Mouse (Mus musculus) G1E (cell line): ENCODE data around the gene Phf1. TPM values are rescaled to one million over a fixed set of nuclear protein-coding genes. Genes with fewer than 3 reads are reported as not detected.

ENCODE experiments used
- ATAC-seq: 2 replicates; pipeline ENCODE4 v1.8.0; 2016; ENCODE audit warnings: mild to moderate bottlenecking; ENCODE audit not compliant: insufficient number of reproducible peaks, poor library complexity, low FRiP score, severe bottlenecking; ENCODE audit errors: extremely low read depth
- DNase-seq: peaks from one replicate; pipeline ENCODE4 v3.0.0; 2012; ENCODE audit warnings: low spot score
- H3K27me3 ChIP-seq: 2 replicates; pipeline ENCODE4 v1.6.1; 2012; ENCODE audit warnings: mild to moderate bottlenecking, low read length, inconsistent platforms; ENCODE audit not compliant: insufficient read depth
- H3K36me3 ChIP-seq: replicated peaks from 2 replicates; pipeline ENCODE3; 2012; ENCODE audit warnings: mild to moderate bottlenecking, inconsistent platforms
- H3K4me1 ChIP-seq: 2 replicates; pipeline ENCODE4 v1.6.1; 2012; ENCODE audit warnings: low read depth, low read length, inconsistent platforms, mixed read lengths; ENCODE audit not compliant: insufficient read depth
- H3K4me3 ChIP-seq: 2 replicates; pipeline ENCODE4 v1.5.1; 2012; ENCODE audit warnings: low read depth, mild to moderate bottlenecking, inconsistent platforms, low read length, moderate library complexity, mixed read lengths
- H3K9me3 ChIP-seq: replicated peaks from 2 replicates; pipeline ENCODE4 v1.6.1; 2012; ENCODE audit warnings: inconsistent platforms
- CTCF ChIP-seq: IDR thresholded peaks from 2 replicates; pipeline ENCODE4 v1.5.1; 2012; ENCODE audit warnings: low read depth, low read length, inconsistent platforms, mixed read lengths
- GATA1 ChIP-seq: IDR thresholded peaks from 2 replicates; pipeline ENCODE4 v1.6.1; 2012; ENCODE audit warnings: borderline replicate concordance, low read length, inconsistent platforms, mixed read lengths
- GATA2 ChIP-seq: IDR thresholded peaks from 2 replicates; pipeline ENCODE4 v1.6.1; 2012; ENCODE audit warnings: low read depth, low read length, inconsistent platforms, borderline replicate concordance
- POLR2AphosphoS5 ChIP-seq: IDR thresholded peaks from 2 replicates; pipeline ENCODE4 v1.6.1; 2012; ENCODE audit warnings: low read depth, low read length, inconsistent platforms; ENCODE audit not compliant: insufficient replicate concordance
- TAL1 ChIP-seq: conservative IDR thresholded peaks from 2 replicates; pipeline ENCODE4 v1.6.1; 2012; ENCODE audit warnings: low read depth, low read length, inconsistent platforms, mixed read lengths
- polyA plus RNA-seq: library from polyadenylated mRNA; stranded (reverse); fragments of >175 nt; gene quantifications from 2 replicates; pipeline ENCODE4 v1.2.3, GENCODE M21; 2012
- total RNA-seq, 2 experiments: library from RNA; stranded (forward) in 1 of 2; stranded (reverse) in 1 of 2; fragments of 200-1000 nt in 1 of 2; fragments of >200 nt in 1 of 2; fragmentation: Nextera tagmentation in 1 of 2; gene quantifications; 2 replicates each; pipeline ENCODE4 v1.2.3; 2014 to 2017

The Phf1 gene
- total and polyA plus RNA-seq, 3 experiments, result 7.3 to 21.6 (median 8.4) TPM

DNA sequence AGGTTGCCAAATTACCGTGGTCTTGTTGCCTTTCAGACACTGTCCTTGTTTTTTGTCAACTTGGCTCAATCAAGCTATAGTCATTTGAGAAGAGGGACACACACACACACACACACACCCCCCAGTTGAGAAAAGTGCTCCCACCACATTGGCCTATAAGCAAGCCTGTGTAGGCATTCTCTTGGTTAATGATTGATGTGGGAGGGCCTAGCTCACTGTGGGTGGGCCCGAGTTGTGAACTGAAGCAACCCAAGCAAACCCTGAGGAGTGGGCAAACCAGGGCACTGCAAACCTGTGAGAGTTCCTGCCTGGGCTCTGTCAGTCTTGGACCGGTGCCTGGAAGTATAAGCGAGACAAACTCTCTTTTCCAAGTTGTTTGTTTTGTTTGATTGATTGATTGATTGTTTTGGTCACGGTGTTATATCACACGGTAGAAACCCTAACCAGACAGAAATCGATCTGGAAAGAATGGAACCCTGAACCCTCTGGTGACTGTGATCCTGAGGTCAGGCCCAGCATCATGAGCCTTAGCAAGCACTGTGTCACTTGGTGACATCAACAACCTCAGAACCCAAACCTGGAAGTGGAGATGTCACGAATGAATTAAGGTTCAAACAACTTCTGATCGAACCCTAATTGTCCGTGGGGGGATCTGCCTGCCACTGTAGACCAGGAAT lies 52.8 kb downstream of the Phf1 start:
- no peak overlapping the region for H3K4me3 ChIP-seq
- TF ChIP-seq TAL1 (no peak), GATA2 (no peak), CTCF (no peak), GATA1 (no peak), POLR2AphosphoS5 (no peak)
- H3K36me3 ChIP-seq, result peaks cover 11% of the 10 kb centered on the region
- no peak for DNase-seq
- no peaks in the 10 kb centered on the region for H3K9me3 ChIP-seq
- H3K4me1 ChIP-seq, result peaks cover 5% of the 10 kb centered on the region
- H3K27me3 ChIP-seq, result 0 out of 2 replicates have a peak, but pooled peaks cover 4% of the 10 kb centered on the region
- no peak for ATAC-seq

Other genes with a start within 250 kb of the Phf1 start
- 66.3 and 72.2 TPM in 2 replicates for gene Crebrf, start 217.4 kb upstream of the Phf1 start, total RNA-seq (2014; fragmentation: Nextera tagmentation)
- gene Crebrf, start 217.4 kb upstream of the Phf1 start, total RNA-seq (2017), result 49.4 and 51.3 TPM in 2 replicates
- gene Crebrf, start 217.4 kb upstream of the Phf1 start, polyA plus RNA-seq, result 1.6 TPM in 2 replicates
- 42.2 and 45.0 TPM in 2 replicates for gene Bnip1, start 152.0 kb upstream of the Phf1 start, total RNA-seq (2014; fragmentation: Nextera tagmentation)
- gene Bnip1, start 152.0 kb upstream of the Phf1 start, total RNA-seq (2017), result 55.9 and 58.0 TPM in 2 replicates
- 32.1 TPM in 2 replicates for gene Bnip1, start 152.0 kb upstream of the Phf1 start, polyA plus RNA-seq
- gene Nkx2-5, start 88.0 kb upstream of the Phf1 start, total RNA-seq (2014; fragmentation: Nextera tagmentation), result not detected in 2 replicates
- gene Nkx2-5, start 88.0 kb upstream of the Phf1 start, total RNA-seq (2017), result not detected in 2 replicates
- gene Nkx2-5, start 88.0 kb upstream of the Phf1 start, polyA plus RNA-seq, result not detected in 2 replicates
- 17.1 and 23.0 TPM in 2 replicates for gene Kifc5b, start 16.0 kb upstream of the Phf1 start, total RNA-seq (2014; fragmentation: Nextera tagmentation)
- 15.0 and 15.7 TPM in 2 replicates for gene Kifc5b, start 16.0 kb upstream of the Phf1 start, total RNA-seq (2017)
- gene Kifc5b, start 16.0 kb upstream of the Phf1 start, polyA plus RNA-seq, result 30.1 and 36.1 TPM in 2 replicates
- 319 and 371 TPM in 2 replicates for gene Cuta, start 6.5 kb downstream of the Phf1 start, total RNA-seq (2014; fragmentation: Nextera tagmentation)
- 182 and 190 TPM in 2 replicates for gene Cuta, start 6.5 kb downstream of the Phf1 start, total RNA-seq (2017)
- 526 and 563 TPM in 2 replicates for gene Cuta, start 6.5 kb downstream of the Phf1 start, polyA plus RNA-seq
- 88.0 and 117 TPM in 2 replicates for gene Syngap1, start 8.2 kb downstream of the Phf1 start, total RNA-seq (2014; fragmentation: Nextera tagmentation)
- 7.3 and 10.2 TPM in 2 replicates for gene Syngap1, start 8.2 kb downstream of the Phf1 start, total RNA-seq (2017)
- gene Syngap1, start 8.2 kb downstream of the Phf1 start, polyA plus RNA-seq, result 22.3 and 24.1 TPM in 2 replicates
- 3.6 and 4.4 TPM in 2 replicates for gene Zbtb9, start 40.1 kb downstream of the Phf1 start, total RNA-seq (2014; fragmentation: Nextera tagmentation)
- gene Zbtb9, start 40.1 kb downstream of the Phf1 start, total RNA-seq (2017), result 25.6 and 27.5 TPM in 2 replicates
- 10.9 and 11.1 TPM in 2 replicates for gene Zbtb9, start 40.1 kb downstream of the Phf1 start, polyA plus RNA-seq
- gene Bak1, start 96.0 kb downstream of the Phf1 start, total RNA-seq (2014; fragmentation: Nextera tagmentation), result 231 and 242 TPM in 2 replicates
- 57.5 and 64.5 TPM in 2 replicates for gene Bak1, start 96.0 kb downstream of the Phf1 start, total RNA-seq (2017)
- gene Bak1, start 96.0 kb downstream of the Phf1 start, polyA plus RNA-seq, result 222 and 227 TPM in 2 replicates
- gene Itpr3, start 124.3 kb downstream of the Phf1 start, total RNA-seq (2014; fragmentation: Nextera tagmentation), result 2.7 and 3.2 TPM in 2 replicates
- 6.9 and 7.1 TPM in 2 replicates for gene Itpr3, start 124.3 kb downstream of the Phf1 start, total RNA-seq (2017)
- 4.7 and 4.9 TPM in 2 replicates for gene Itpr3, start 124.3 kb downstream of the Phf1 start, polyA plus RNA-seq
- 28.3 and 42.6 TPM in 2 replicates for gene Uqcc2, start 200.9 kb downstream of the Phf1 start, total RNA-seq (2014; fragmentation: Nextera tagmentation)
- gene Uqcc2, start 200.9 kb downstream of the Phf1 start, total RNA-seq (2017), result 113 and 123 TPM in 2 replicates
- 205 and 223 TPM in 2 replicates for gene Uqcc2, start 200.9 kb downstream of the Phf1 start, polyA plus RNA-seq
- gene Ip6k3, start 234.7 kb downstream of the Phf1 start, total RNA-seq (2014; fragmentation: Nextera tagmentation), result not detected in 2 replicates
- 0.05 TPM in 1 of 2 replicates, not detected in the other for gene Ip6k3, start 234.7 kb downstream of the Phf1 start, total RNA-seq (2017)
- gene Ip6k3, start 234.7 kb downstream of the Phf1 start, polyA plus RNA-seq, result not detected in 2 replicates